Mouse (Mus musculus): ENCODE data around the gene Sec22b. TPM values are rescaled to one million over a fixed set of nuclear protein-coding genes. Genes with fewer than 3 reads are reported as not detected.

Gene Sec22b
- polyA plus RNA-seq, 1 experiment from 2014 or later: 143 TPM

DNA sequence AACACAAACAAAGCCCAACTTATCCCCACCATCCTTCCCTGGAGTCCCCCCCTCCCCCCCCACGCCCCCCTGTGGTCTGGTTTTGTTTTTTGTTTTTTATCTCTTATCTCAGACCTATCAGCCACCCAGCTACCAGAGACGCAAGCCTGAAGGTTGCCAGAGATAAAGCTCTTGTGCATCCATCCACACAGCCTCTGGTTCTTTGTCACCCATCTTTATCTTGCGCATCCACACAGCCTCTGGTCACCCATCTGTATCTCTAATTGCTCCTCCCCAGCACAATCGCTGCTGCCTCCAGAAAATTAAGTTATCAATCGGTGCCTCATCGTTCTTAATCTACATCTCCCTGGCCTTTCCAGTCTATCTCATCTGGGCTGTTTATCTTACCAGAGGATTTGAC lies 10.8 kb upstream of the Sec22b start:
- Histone ChIP-seq H3K4me2 (ENCODE audit: low read depth, low read length) (no peak overlapping the region), H3K36me3 (ENCODE audit: control insufficient read depth, insufficient read depth, low read length) (no peaks in the 10 kb centered on the region), H3K27me3 (ENCODE audit: control insufficient read depth, insufficient read depth, low read length) (peaks cover 25% of the 10 kb centered on the region)

DNA sequence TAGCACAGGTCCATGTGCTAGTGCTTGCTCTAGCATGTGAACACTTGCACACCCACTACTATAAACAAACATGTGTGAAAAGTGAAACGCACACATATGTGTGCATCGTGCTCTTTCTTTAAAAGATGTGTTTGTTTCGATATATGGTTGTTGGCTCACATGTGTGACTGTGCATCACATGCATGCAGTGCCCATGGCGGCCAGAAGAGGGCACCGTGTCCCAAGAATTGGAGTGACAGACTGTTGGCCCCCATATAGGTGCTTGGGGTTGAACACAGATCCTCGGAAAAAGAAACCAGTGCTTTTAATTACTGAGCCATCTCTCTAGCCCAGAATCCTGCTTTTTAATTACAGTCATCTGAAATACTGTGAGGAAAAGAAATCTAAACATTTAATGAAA lies 6.3 kb upstream of the Sec22b start:
- H3K9me3 ChIP-seq (replicated peaks; ENCODE audit: control insufficient read depth, low read length): no peaks in the 10 kb centered on the region
- no peak for ATAC-seq (ENCODE audit: insufficient read depth, low FRiP score)
- H3K4me2 ChIP-seq (ENCODE audit: low read depth, low read length): no peak overlapping the region
- no peaks in the 10 kb centered on the region for H3K4me1 ChIP-seq (ENCODE audit: control insufficient read depth, insufficient read depth, low read length)
- no peak overlapping the region for H3K4me3 ChIP-seq (replicated peaks; ENCODE audit: low read length)
- peaks cover 8% of the 10 kb centered on the region for H3K27me3 ChIP-seq (ENCODE audit: control insufficient read depth, insufficient read depth, low read length)
- H3K36me3 ChIP-seq (ENCODE audit: control insufficient read depth, insufficient read depth, low read length): no peaks in the 10 kb centered on the region
- H3K27ac ChIP-seq (ENCODE audit: low read length): no peak overlapping the region
- 44% methylated on average over 6 of the region's 6 CpGs for WGBS
- H3K9ac ChIP-seq (ENCODE audit: low read length): no peak overlapping the region

More for the DNA sequence above, 10.8 kb upstream of the Sec22b start:
- Histone ChIP-seq H3K9me3 (replicated peaks; ENCODE audit: control insufficient read depth, low read length) (no peaks in the 10 kb centered on the region), H3K4me3 (replicated peaks; ENCODE audit: low read length) (no peak overlapping the region), H3K4me1 (ENCODE audit: control insufficient read depth, insufficient read depth, low read length) (peaks cover 9% of the 10 kb centered on the region; the same call in 1 of the 2 replicates), H3K9ac (ENCODE audit: low read length) (no peak overlapping the region), H3K27ac (ENCODE audit: low read length) (no peak overlapping the region)
- no peak for ATAC-seq (ENCODE audit: insufficient read depth, low FRiP score)
- WGBS: 61% methylated on average over 6 of the region's 6 CpGs

DNA sequence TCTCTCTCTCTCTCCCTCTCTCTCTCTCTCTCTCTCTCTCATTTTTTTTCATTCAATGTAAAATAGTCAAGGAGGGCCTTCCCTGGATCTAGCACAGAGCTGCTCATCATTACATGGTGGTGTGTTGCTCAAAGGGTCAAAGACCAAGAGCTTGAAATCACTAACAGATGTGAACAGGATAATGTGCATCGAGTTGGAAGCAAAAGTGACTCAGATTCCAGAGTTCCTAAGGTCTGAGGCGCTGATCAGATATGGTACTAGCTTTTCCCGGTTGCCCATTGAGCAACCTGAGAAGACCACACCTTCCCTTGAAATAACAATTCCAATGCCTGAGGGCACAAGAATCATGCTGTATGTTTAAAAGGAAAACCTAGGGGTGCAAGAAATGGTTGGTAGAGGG lies 2.6 kb upstream of the Sec22b start:
- ATAC-seq (ENCODE audit: insufficient read depth, low FRiP score): no peak
- H3K27ac ChIP-seq (ENCODE audit: low read length): no peak overlapping the region
- WGBS: 56% methylated on average over 3 of the region's 3 CpGs

DNA sequence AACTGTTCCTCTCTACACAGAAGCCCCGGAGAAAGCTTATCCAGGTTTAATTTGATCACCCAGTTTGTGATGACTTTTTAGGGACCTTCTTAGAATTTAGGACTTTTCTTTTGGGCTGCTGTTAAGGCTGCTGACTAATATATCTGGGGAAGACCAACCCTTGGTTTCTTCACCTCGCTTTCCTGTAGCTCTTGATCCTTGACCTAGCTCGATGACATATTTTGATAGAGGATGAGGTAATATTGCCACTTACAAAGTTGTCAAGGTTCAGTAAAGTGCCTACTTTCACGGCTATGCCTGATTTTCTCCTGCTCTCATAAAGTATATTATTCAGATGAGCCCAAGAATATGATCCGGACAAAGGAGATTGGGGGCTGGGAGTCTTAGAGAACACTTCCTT lies 596 bp downstream of the Sec22b start:
- Histone ChIP-seq H3K9ac (ENCODE audit: low read length) (peak overlapping the region; percentile 88), H3K4me2 (ENCODE audit: low read depth, low read length) (peak overlapping the region; percentile 88), H3K4me1 (ENCODE audit: control insufficient read depth, insufficient read depth, low read length) (peaks cover 18% of the 10 kb centered on the region), H3K9me3 (replicated peaks; ENCODE audit: control insufficient read depth, low read length) (no peaks in the 10 kb centered on the region), H3K27ac (ENCODE audit: low read length) (no peak overlapping the region), H3K4me3 (replicated peaks; ENCODE audit: low read length) (peak overlapping the region; percentile 72), H3K27me3 (ENCODE audit: control insufficient read depth, insufficient read depth, low read length) (no peaks in the 10 kb centered on the region), H3K36me3 (ENCODE audit: control insufficient read depth, insufficient read depth, low read length) (no peaks in the 10 kb centered on the region)
- WGBS: 9% methylated on average over 5 of the region's 5 CpGs
- no peak for ATAC-seq (ENCODE audit: insufficient read depth, low FRiP score)

More for the DNA sequence above, 2.6 kb upstream of the Sec22b start:
- Histone ChIP-seq H3K4me3 (replicated peaks; ENCODE audit: low read length) (no peak overlapping the region), H3K4me1 (ENCODE audit: control insufficient read depth, insufficient read depth, low read length) (peaks cover 13% of the 10 kb centered on the region), H3K4me2 (ENCODE audit: low read depth, low read length) (no peak overlapping the region), H3K9me3 (replicated peaks; ENCODE audit: control insufficient read depth, low read length) (no peaks in the 10 kb centered on the region), H3K36me3 (ENCODE audit: control insufficient read depth, insufficient read depth, low read length) (no peaks in the 10 kb centered on the region), H3K27me3 (ENCODE audit: control insufficient read depth, insufficient read depth, low read length) (no peaks in the 10 kb centered on the region), H3K9ac (ENCODE audit: low read length) (no peak overlapping the region)

DNA sequence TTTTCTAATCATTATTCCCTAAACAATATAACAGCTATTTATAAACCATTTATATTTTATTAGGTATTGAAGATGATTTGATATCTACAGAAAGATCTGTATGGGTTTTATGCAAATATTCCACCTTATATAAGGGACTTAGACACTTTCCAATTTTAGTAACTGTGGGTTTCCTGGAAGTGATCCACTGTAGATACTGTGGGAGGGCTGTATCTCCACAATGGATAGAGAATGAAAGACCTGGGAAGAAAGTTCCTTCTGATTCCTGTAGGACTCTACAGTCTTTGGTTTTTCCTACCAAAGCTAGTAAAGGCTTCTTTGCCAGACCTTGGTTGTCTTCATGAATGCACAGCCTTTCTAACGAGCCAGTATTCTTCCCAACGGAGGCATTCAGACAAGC lies 8.7 kb downstream of the Sec22b start:
- H3K4me3 ChIP-seq (replicated peaks; ENCODE audit: low read length): no peak overlapping the region
- H3K27me3 ChIP-seq (ENCODE audit: control insufficient read depth, insufficient read depth, low read length): no peaks in the 10 kb centered on the region
- 76% methylated on average over 2 of the region's 2 CpGs for WGBS
- H3K4me2 ChIP-seq (ENCODE audit: low read depth, low read length): no peak overlapping the region
- H3K9ac ChIP-seq (ENCODE audit: low read length): no peak overlapping the region
- no peak overlapping the region for H3K27ac ChIP-seq (ENCODE audit: low read length)
- no peaks in the 10 kb centered on the region for H3K4me1 ChIP-seq (ENCODE audit: control insufficient read depth, insufficient read depth, low read length)
- H3K36me3 ChIP-seq (ENCODE audit: control insufficient read depth, insufficient read depth, low read length): 0 out of 2 replicates have a peak, but pooled peaks cover 6% of the 10 kb centered on the region
- no peak for ATAC-seq (ENCODE audit: insufficient read depth, low FRiP score)
- no peaks in the 10 kb centered on the region for H3K9me3 ChIP-seq (replicated peaks; ENCODE audit: control insufficient read depth, low read length)

DNA sequence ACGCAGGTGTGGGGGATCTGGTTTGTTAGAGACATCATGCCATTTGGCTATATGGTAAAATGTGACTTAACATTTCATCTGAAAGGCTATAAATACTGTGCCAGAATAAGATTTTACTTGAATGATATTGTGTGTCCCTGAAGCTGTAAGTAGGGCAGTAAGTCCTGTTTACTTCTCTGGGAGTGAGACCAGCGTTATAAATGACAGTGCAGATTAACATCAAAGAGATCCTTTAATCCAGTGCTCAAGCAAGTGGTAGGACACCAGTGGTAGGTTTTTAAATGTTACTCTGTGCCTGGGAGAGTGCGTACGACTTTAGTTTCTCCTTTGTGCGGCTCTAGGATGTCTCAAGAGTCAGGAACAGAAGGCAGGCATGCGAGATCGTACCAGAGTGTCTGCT lies 10.1 kb downstream of the Sec22b start:
- no peak overlapping the region for H3K9ac ChIP-seq (ENCODE audit: low read length)
- H3K27ac ChIP-seq (ENCODE audit: low read length): no peak overlapping the region
- H3K4me2 ChIP-seq (ENCODE audit: low read depth, low read length): no peak overlapping the region
- no peaks in the 10 kb centered on the region for H3K9me3 ChIP-seq (replicated peaks; ENCODE audit: control insufficient read depth, low read length)
- H3K4me3 ChIP-seq (replicated peaks; ENCODE audit: low read length): no peak overlapping the region
- H3K36me3 ChIP-seq (ENCODE audit: control insufficient read depth, insufficient read depth, low read length): 0 out of 2 replicates have a peak, but pooled peaks cover 7% of the 10 kb centered on the region
- 80% methylated on average over 7 of the region's 7 CpGs for WGBS
- H3K4me1 ChIP-seq (ENCODE audit: control insufficient read depth, insufficient read depth, low read length): no peaks in the 10 kb centered on the region
- H3K27me3 ChIP-seq (ENCODE audit: control insufficient read depth, insufficient read depth, low read length): no peaks in the 10 kb centered on the region
- ATAC-seq (ENCODE audit: insufficient read depth, low FRiP score): no peak

DNA sequence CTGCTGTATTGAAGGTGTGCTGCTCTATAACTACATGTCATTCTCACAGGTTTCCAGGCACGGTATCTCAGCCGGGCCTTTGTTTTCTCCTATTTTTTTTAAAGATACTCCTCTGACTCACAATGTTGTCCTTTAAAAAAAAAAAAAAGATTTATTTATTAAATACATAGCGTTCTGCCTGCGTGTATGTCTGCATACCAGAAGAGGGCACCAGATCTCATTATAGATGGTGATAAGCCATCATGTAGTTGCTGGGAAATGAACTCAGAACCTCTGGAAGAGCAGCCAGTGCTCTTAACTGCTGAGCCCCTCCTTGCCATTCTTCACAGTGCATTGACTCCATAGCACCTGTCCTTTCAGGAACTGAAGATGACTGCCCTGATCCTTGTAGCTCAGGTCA lies 14.1 kb downstream of the Sec22b start:
- ATAC-seq (ENCODE audit: insufficient read depth, low FRiP score): no peak
- Histone ChIP-seq H3K9ac (ENCODE audit: low read length) (no peak overlapping the region), H3K4me2 (ENCODE audit: low read depth, low read length) (no peak overlapping the region), H3K4me3 (replicated peaks; ENCODE audit: low read length) (no peak overlapping the region), H3K36me3 (ENCODE audit: control insufficient read depth, insufficient read depth, low read length) (peaks cover 10% of the 10 kb centered on the region), H3K27ac (ENCODE audit: low read length) (no peak overlapping the region), H3K9me3 (replicated peaks; ENCODE audit: control insufficient read depth, low read length) (no peaks in the 10 kb centered on the region), H3K4me1 (ENCODE audit: control insufficient read depth, insufficient read depth, low read length) (no peaks in the 10 kb centered on the region), H3K27me3 (ENCODE audit: control insufficient read depth, insufficient read depth, low read length) (no peaks in the 10 kb centered on the region)
- 58% methylated on average over 4 of the region's 4 CpGs for WGBS

DNA sequence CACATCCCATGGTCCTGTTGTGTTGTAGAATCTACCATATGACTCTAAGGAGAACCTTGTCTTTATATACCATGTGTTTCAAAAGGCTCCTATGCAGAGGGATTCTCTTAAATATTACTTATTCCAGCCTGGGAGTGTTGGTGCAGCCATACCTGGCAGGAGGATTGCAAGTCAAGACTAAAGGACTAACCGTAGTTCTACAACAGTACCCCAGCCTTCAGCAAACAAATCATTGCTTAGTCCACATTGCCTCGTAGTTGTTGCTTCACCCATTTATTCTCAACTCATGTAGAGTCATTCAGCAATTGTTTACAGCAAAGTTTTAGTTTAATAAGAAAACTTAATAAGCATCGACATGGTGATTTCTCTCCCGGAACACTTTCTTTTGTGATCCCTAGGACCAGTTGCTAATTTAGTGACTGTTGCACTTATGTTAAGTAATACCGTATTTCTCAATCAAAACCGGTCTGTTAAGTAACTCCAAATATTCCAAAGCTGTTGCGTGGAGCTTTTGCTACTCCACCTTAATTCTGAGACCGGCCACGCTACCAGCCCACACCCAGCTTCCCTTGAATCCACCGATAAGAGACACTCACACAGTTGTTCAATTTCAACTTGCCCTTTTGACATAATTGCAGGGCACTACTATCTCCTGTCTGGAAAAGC lies 18.0 kb downstream of the Sec22b start:
- WGBS: 89% methylated on average over 10 of the region's 10 CpGs
- Histone ChIP-seq H3K27me3 (ENCODE audit: control insufficient read depth, insufficient read depth, low read length) (no peaks in the 10 kb centered on the region), H3K36me3 (ENCODE audit: control insufficient read depth, insufficient read depth, low read length) (peaks cover 12% of the 10 kb centered on the region), H3K4me2 (ENCODE audit: low read depth, low read length) (no peak overlapping the region), H3K9ac (ENCODE audit: low read length) (no peak overlapping the region), H3K27ac (ENCODE audit: low read length) (no peak overlapping the region), H3K9me3 (replicated peaks; ENCODE audit: control insufficient read depth, low read length) (no peaks in the 10 kb centered on the region), H3K4me1 (ENCODE audit: control insufficient read depth, insufficient read depth, low read length) (no peaks in the 10 kb centered on the region), H3K4me3 (replicated peaks; ENCODE audit: low read length) (no peak overlapping the region)
- ATAC-seq (ENCODE audit: insufficient read depth, low FRiP score): no peak

DNA sequence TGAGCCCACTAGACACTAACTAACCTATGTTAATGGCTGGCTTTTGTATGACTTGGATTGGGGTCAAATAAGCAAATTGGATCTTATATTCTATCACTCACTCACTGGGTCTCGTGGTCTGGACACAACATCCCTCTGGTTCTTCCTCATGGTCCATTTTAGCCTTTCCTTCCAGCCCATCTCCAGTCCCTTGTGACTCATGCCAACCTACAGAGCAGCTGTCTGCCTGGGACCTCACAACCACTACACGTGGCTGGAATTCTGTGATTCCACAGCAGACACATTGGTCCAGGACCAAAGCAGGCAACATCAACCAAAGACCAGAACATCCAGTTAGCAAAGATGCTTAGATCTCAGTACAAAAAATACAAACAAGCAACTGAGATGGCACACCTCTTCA lies 24.3 kb downstream of the Sec22b start:
- Histone ChIP-seq H3K27ac (ENCODE audit: low read length) (no peak overlapping the region), H3K4me3 (replicated peaks; ENCODE audit: low read length) (no peak overlapping the region), H3K36me3 (ENCODE audit: control insufficient read depth, insufficient read depth, low read length) (peaks cover 3% of the 10 kb centered on the region), H3K4me2 (ENCODE audit: low read depth, low read length) (no peak overlapping the region), H3K9ac (ENCODE audit: low read length) (no peak overlapping the region), H3K27me3 (ENCODE audit: control insufficient read depth, insufficient read depth, low read length) (no peaks in the 10 kb centered on the region), H3K4me1 (ENCODE audit: control insufficient read depth, insufficient read depth, low read length) (0 out of 2 replicates have a peak, but pooled peaks cover 4% of the 10 kb centered on the region), H3K9me3 (replicated peaks; ENCODE audit: control insufficient read depth, low read length) (no peaks in the 10 kb centered on the region)
- ATAC-seq (ENCODE audit: insufficient read depth, low FRiP score): no peak
- WGBS: 91% methylated on average over 2 of the region's 2 CpGs
